Mouse (Mus musculus) heart, adult 2 months (tissue): ENCODE results near the gene Steap3.

Source experiments
- CTCF ChIP-seq: fragments of 200-600 bp; IDR thresholded peaks from 2 replicates; pipeline ENCODE4 v1.8.1; 2022; ENCODE audit warnings: antibody characterized with exemption, mild to moderate bottlenecking, moderate library complexity
- EP300 ChIP-seq: fragments of 200-500 bp; IDR thresholded peaks from 2 replicates; pipeline ENCODE4 v1.6.1; 2011; ENCODE audit warnings: low read depth, low read length, control low read depth; ENCODE audit not compliant: insufficient read depth
- POLR2A ChIP-seq: fragments of 200-500 bp; IDR thresholded peaks from 2 replicates; pipeline ENCODE4 v1.6.1; 2011; ENCODE audit warnings: mild to moderate bottlenecking, low read depth, low read length, control low read depth; ENCODE audit not compliant: insufficient read depth

DNA sequence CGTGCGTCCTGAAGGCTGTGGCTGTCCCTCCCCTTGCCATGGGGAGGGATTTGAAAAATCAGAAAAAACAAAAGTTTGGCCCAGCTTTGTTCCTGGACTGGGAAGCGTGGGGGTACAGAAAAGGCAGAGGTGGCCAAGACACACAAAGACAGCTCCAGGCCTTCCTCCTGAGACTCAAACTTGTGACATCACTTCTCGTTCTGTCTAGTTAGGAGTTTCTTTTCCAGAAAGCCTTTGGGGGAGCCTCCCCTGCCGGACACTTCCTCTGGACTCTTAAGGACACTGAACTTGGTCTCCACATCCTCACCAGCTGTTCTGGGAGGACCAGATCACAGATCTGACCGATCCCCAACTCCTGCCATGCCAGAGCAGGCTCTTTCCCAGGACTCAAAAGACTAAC is 18.8 kb downstream of the Steap3 start:
- no peak for TF ChIP-seq CTCF
- TF ChIP-seq POLR2A = peak; percentile 44; the same call in 1 of the 2 replicates
- TF ChIP-seq EP300 = peak; percentile 69; the same call in 1 of the 2 replicates
